Mouse (Mus musculus) v-Abl transformed pro-B cells (cell line): Measurements from ENCODE around the gene Mov10.
"Not testable (repeated sequence)": the region's sequence is repeated elsewhere in the genome, so short reads cannot be mapped to it uniquely, and the experiment has no call there.

Experiments used
- in situ Hi-C, 2 experiments: fragments of 400-800 bp; cut with MboI; formaldehyde crosslinking; loops; one replicate each; pipeline ENCODE4 v1.15.1; 2025; ENCODE audit not compliant: unreplicated experiment in 2 of 2

The Mov10 gene

GRCm38 (mm10) chr3:104817991-104818748, at the start of gene Mov10:
Gene Mov10, minus strand, starts transcription at chr3:104818563.
- in situ Hi-C loops: no loop called here

GRCm38 (mm10) chr3:104866674-104867073, 48.3 kb upstream of the Mov10 start:
- in situ Hi-C loops: loop anchor here in 1 of 2 experiments (5.0 to 10.0 kb wide), 4 partner anchors 94 to 1028 kb away; partner anchors contain the start of genes 4930564D02Rik and Ddx20

- in situ Hi-C loops: loop anchor here in 1 of 2 experiments (5.0 to 10.0 kb wide), 4 partner anchors 93 to 1029 kb away; partner anchors contain the start of genes 4930564D02Rik and Ddx20
These were observed 47.0 kb upstream of the Mov10 start for GRCm38 (mm10) chr3:104865341-104865788.

DNA sequence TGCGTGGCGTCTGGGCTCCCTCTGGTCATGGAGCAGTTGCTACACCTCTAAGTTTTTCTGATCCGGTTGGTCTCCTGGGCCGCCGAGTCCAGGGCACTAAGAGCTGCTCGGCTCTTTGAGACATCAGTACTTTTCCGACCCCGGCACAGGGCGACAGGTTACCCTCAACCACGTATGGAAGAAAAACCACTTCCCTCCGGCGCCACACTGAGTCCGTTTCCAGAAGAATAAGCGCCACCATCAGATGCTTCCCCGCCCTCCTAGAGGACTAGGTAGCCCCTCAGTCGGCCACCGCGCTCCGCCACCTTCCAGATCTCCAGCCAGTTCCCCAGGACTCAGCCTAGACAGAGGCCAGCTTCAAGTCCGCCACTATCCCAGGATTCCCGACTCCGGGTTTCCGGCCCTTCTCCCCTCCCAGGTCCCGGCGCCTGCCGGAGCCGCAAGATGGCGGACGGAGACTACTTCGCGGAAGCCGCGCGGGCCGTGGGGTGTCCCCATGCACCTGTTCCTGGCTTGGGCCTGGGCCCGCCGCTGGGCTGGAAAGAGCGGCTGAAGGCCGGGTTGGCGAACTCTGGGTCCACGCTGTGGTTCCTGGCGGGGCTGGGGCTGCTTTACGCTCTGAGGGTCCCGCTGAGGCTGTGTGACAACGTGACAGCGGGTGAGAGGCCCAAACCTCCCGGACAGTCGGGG, 46.4 kb upstream of the Mov10 start:
- in situ Hi-C loops: loop anchor here in 1 of 2 experiments (5.0 to 10.0 kb wide), 4 partner anchors 92 to 1030 kb away; partner anchors contain the start of genes 4930564D02Rik and Ddx20

- in situ Hi-C loops: loop anchor here in 1 of 2 experiments (10.0 kb wide), 3 partner anchors 201 to 1031 kb away; partner anchors contain the start of genes 4930564D02Rik and Ddx20
These were observed 45.7 kb upstream of the Mov10 start, which contains the start of the genes St7l and Capza1 for GRCm38 (mm10) chr3:104863786-104864650. Gene St7l, plus strand, starts transcription at chr3:104864005. Gene Capza1, minus strand, starts transcription at chr3:104864505.

DNA sequence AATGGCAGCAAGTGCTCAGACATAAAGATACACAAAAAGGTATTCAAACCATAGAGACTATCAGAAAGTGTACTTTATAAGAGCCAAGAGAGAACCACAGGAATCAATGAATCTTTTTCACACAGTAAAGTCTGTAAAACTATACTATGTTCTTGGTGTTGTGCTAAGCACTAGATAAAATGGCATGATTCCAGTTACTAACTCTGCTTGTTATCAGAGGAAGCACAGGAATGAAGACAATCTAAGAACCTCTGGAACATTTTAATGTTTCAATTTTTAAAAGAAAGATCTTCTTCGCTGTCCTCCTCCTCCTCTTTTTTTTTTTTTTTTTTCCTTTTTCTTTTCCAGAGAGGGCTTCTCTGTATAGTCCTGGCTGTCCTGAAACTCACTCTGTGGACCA, 40.2 kb upstream of the Mov10 start:
- in situ Hi-C loops: no loop called here

DNA sequence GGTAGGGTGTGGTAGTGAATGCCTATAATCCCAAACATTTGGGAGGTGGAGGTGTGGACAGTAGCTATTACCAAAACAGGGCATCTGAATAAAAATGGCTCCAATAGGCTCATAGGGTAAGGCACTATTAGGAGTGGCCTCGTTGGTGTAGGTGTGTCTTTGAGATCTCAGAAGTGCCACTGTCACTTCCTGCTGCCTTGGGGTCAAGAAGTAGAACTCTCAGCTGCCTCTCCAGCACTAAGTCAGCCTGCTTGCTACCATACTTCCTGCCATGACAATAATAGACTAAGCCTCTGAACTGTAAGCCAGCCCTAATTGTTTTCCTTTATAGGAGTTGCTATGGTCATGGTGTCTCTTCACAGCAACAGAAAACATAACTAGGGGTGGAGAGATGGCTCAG, 37.7 kb upstream of the Mov10 start:
- in situ Hi-C loops: no loop called here

DNA sequence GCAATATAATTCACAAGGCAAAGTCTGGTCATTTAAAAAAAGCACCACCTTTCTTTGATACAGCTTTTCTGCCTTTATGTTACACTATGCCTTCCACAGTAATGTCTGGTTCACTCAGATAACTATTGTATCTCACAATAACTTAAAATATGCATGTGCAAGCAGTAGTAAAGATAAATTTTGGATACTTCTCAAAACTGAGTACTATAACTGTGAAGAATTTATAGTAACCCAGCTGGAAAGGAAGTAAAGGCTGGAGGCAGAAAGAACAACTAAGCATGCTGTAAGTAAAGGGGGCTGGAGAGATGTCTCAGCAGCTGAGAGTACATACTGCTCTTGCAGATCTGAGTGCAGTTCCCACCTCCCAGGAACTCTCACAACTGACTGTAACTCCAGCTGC, 36.5 kb upstream of the Mov10 start:
- in situ Hi-C loops: no loop called here

DNA sequence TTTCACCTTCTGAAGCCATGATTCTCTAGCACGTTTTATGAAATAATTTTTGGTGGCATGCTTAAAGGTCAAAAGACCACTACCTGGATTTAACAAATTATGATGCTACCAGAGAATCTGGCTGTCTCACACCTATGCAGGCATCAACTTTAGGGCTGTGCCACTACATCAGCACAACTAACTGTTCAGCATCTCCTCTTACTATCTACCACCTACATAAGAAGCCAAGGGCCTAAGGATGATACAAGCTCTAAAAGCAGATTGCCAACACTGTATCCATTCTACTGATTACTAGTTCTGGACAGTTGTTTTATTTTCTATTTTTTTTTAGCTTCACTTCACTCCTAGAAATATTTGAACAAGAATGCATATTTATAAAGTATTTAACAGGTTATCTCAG, 36.1 kb upstream of the Mov10 start:
- in situ Hi-C loops: no loop called here

- in situ Hi-C loops: loop anchor here in 1 of 2 experiments (25.0 kb wide), 1 partner anchor 1809 kb away; no protein-coding TSS in a partner anchor
These were observed 28.2 kb upstream of the Mov10 start for GRCm38 (mm10) chr3:104846601-104847000.

DNA sequence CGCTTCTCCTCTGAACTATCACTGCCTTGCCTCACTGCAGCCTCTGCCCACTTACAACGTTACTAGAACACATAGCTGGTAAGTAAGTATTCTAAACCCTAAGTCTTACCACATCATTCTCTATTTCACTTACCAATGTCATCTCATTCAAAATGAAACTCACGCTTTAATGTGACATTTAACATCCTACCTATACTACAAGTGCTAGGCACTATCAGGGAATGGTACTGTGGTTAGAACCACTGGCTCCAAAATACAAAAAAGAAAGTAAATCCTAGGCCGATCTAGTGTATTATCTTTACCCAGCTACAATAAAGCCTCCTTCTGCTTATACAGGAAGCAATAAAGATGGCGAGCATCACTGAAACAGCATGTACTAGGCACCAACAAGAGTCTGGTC, 22.7 kb upstream of the Mov10 start:
- in situ Hi-C loops: loop anchor here in 1 of 2 experiments (25.0 kb wide), 1 partner anchor 1804 kb away; no protein-coding TSS in a partner anchor

GRCm38 (mm10) chr3:104835797-104836196, 17.4 kb upstream of the Mov10 start:
- in situ Hi-C loops: loop anchor here in 1 of 2 experiments (25.0 kb wide), 1 partner anchor 1798 kb away; no protein-coding TSS in a partner anchor

DNA sequence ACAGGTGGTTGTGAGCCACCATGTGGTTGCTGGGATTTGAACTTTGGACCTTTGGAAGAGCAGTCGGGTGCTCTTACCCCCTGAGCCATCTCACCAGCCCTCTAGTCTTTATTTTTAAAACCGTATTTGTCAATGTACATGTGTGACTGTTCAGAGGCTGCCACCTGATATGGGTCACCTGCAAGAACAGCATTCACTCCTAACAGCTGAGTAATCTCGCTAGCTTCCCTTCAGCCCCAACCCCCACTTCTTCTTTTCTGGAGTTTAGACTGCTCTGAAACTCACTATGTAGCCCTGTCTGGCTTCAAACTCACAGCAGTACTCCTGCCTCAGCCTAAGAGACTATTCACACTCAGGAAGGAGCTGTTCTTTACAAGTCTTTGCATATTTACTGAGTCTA, 4.0 kb upstream of the Mov10 start:
- in situ Hi-C loops: no loop called here

DNA sequence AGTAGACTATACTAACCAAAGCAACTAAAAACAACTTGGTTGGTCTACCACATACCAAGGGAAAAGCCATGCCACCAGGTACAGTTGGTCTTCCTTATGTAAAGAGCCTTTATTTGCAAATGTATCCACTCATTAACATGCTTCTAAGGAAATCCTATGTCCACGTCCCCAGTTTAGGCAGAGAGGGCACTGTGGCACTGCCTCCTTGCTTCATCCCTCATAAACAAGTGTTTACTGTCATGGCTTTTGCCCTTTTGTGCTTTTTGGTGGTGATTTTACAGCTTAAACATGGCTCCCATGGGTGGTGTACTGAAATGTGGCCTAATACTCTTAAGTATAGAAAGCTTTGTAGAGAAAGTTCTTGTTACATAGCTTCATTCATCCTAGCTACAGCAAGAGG, 2.1 kb upstream of the Mov10 start:
- in situ Hi-C loops: no loop called here

GRCm38 (mm10) chr3:104818749-104819134, 379 bp upstream of the Mov10 start:
- in situ Hi-C loops: no loop called here

DNA sequence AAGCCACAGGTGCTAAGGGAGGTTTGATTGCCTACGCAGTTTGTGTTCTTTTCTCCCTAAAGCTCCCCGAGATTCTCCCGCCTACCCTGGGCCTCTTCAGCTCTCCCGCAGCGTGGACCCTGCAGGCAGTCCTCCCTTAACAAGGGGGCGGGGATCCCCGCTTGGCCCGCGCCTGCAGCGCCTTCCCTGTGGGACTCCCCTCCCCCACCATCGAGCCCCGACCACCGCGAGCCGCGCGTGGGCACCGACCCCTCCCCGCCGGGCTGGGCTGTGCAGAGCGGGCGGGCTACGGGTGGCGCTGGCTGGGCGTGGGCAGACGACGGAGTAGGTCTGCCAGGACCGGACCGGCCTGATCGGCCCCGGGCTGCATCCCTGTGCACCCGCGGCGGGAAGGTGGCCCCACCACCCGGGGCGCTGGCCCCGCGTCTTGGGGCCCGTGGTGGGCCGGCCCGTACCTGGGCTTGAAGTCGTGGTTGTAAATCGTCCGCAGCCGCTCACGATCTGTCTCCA, 827 bp downstream of the Mov10 start:
- in situ Hi-C loops: no loop called here

DNA sequence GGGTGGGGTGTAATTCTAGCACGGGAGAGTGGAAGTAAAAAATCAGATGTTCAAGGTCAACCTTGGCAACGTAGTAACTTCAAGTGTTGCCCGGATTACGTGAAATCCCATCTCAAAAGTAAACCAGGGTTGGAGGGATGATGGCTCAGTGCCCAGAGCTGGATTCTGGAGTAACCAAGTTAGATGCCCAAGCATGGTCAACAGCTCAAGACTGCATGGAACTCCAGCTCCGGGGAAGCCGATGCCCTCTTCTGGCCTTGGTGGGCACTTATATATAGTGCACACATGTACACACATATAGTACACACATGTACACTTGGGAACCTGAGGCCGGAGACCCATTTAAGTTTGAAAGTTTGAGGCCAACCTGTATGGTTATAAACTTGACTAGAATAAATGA, 2.2 kb downstream of the Mov10 start:
- in situ Hi-C loops: no loop called here

GRCm38 (mm10) chr3:104815346-104815745, 3.0 kb downstream of the Mov10 start:
- in situ Hi-C loops: no loop called here

GRCm38 (mm10) chr3:104814746-104815145, 3.6 kb downstream of the Mov10 start:
- in situ Hi-C loops: no loop called here

GRCm38 (mm10) chr3:104813227-104813626, 5.1 kb downstream of the Mov10 start:
- in situ Hi-C loops: not testable (repeated sequence)
